Mouse (Mus musculus) thymus, adult 2 months (tissue): Measurements from ENCODE around the gene Cd6.

Experiments used
- CTCF ChIP-seq: fragments of 200-500 bp; IDR thresholded peaks from 2 replicates; pipeline ENCODE4 v1.5.1; 2012; ENCODE audit warnings: mild to moderate bottlenecking, control low read depth, low read length, moderate library complexity, borderline replicate concordance; ENCODE audit not compliant: control insufficient read depth, poor library complexity, insufficient read depth; ENCODE audit errors: extremely low read depth
- POLR2A ChIP-seq: fragments of 200-500 bp; IDR thresholded peaks from 2 replicates; pipeline ENCODE4 v1.6.1; 2012; ENCODE audit warnings: mild to moderate bottlenecking, low read length, control low read depth, moderate library complexity; ENCODE audit not compliant: control insufficient read depth, poor library complexity, insufficient read depth; ENCODE audit errors: extremely low read depth

- TF ChIP-seq CTCF = no peak
- TF ChIP-seq POLR2A = no peak
Measured at GRCm38 (mm10) chr19:10773384-10773783, 56.5 kb downstream of the Cd6 start.
